Mouse (Mus musculus) G1E (cell line): ENCODE measurements around the gene Fign. TPM values are rescaled to one million over a fixed set of nuclear protein-coding genes. Genes with fewer than 3 reads are reported as not detected.

Experiments used
- ATAC-seq: 2 replicates; pipeline ENCODE4 v1.8.0; 2016; ENCODE audit warnings: mild to moderate bottlenecking; ENCODE audit not compliant: insufficient number of reproducible peaks, poor library complexity, low FRiP score, severe bottlenecking; ENCODE audit errors: extremely low read depth
- DNase-seq: peaks from one replicate; pipeline ENCODE4 v3.0.0; 2012; ENCODE audit warnings: low spot score
- H3K27me3 ChIP-seq: 2 replicates; pipeline ENCODE4 v1.6.1; 2012; ENCODE audit warnings: mild to moderate bottlenecking, low read length, inconsistent platforms; ENCODE audit not compliant: insufficient read depth
- H3K36me3 ChIP-seq: replicated peaks from 2 replicates; pipeline ENCODE3; 2012; ENCODE audit warnings: mild to moderate bottlenecking, inconsistent platforms
- H3K4me1 ChIP-seq: 2 replicates; pipeline ENCODE4 v1.6.1; 2012; ENCODE audit warnings: low read depth, low read length, inconsistent platforms, mixed read lengths; ENCODE audit not compliant: insufficient read depth
- H3K4me3 ChIP-seq: 2 replicates; pipeline ENCODE4 v1.5.1; 2012; ENCODE audit warnings: low read depth, mild to moderate bottlenecking, inconsistent platforms, low read length, moderate library complexity, mixed read lengths
- H3K9me3 ChIP-seq: replicated peaks from 2 replicates; pipeline ENCODE4 v1.6.1; 2012; ENCODE audit warnings: inconsistent platforms
- CTCF ChIP-seq: IDR thresholded peaks from 2 replicates; pipeline ENCODE4 v1.5.1; 2012; ENCODE audit warnings: low read depth, low read length, inconsistent platforms, mixed read lengths
- GATA1 ChIP-seq: IDR thresholded peaks from 2 replicates; pipeline ENCODE4 v1.6.1; 2012; ENCODE audit warnings: borderline replicate concordance, low read length, inconsistent platforms, mixed read lengths
- GATA2 ChIP-seq: IDR thresholded peaks from 2 replicates; pipeline ENCODE4 v1.6.1; 2012; ENCODE audit warnings: low read depth, low read length, inconsistent platforms, borderline replicate concordance
- POLR2AphosphoS5 ChIP-seq: IDR thresholded peaks from 2 replicates; pipeline ENCODE4 v1.6.1; 2012; ENCODE audit warnings: low read depth, low read length, inconsistent platforms; ENCODE audit not compliant: insufficient replicate concordance
- TAL1 ChIP-seq: conservative IDR thresholded peaks from 2 replicates; pipeline ENCODE4 v1.6.1; 2012; ENCODE audit warnings: low read depth, low read length, inconsistent platforms, mixed read lengths
- polyA plus RNA-seq: library from polyadenylated mRNA; stranded (reverse); fragments of >175 nt; gene quantifications from 2 replicates; pipeline ENCODE4 v1.2.3, GENCODE M21; 2012
- total RNA-seq, 2 experiments: library from RNA; stranded (forward) in 1 of 2; stranded (reverse) in 1 of 2; fragments of 200-1000 nt in 1 of 2; fragments of >200 nt in 1 of 2; fragmentation: Nextera tagmentation in 1 of 2; gene quantifications; 2 replicates each; pipeline ENCODE4 v1.2.3; 2014 to 2017

Gene Fign
- total and polyA plus RNA-seq, 3 experiments, result 0.05 to 1.9 TPM; not detected in 1

- TF ChIP-seq GATA1 (no peak), POLR2AphosphoS5 (no peak), CTCF (no peak)
- no peaks in the 10 kb centered on the region for H3K4me1 ChIP-seq
- no peak for ATAC-seq
Measured at GRCm38 (mm10) chr2:64079765-64080164, 18.1 kb downstream of the Fign start.

GRCm38 (mm10) chr2:64078551-64078950 lies 19.3 kb downstream of the Fign start:
- peaks cover 15% of the 10 kb centered on the region for H3K9me3 ChIP-seq
- DNase-seq, result no peak
- TF ChIP-seq POLR2AphosphoS5, result no peak
- no peak for TF ChIP-seq GATA1
- no peak for TF ChIP-seq TAL1
- TF ChIP-seq GATA2, result no peak
- ATAC-seq, result no peak
- no peaks in the 10 kb centered on the region for H3K4me1 ChIP-seq
- H3K36me3 ChIP-seq, result no peaks in the 10 kb centered on the region
- no peak overlapping the region for H3K4me3 ChIP-seq
- no peaks in the 10 kb centered on the region for H3K27me3 ChIP-seq

More at GRCm38 (mm10) chr2:64079765-64080164, 18.1 kb downstream of the Fign start:
- DNase-seq, result no peak
- H3K27me3 ChIP-seq, result no peaks in the 10 kb centered on the region
- H3K9me3 ChIP-seq, result peaks cover 15% of the 10 kb centered on the region
- H3K4me3 ChIP-seq, result no peak overlapping the region
- H3K36me3 ChIP-seq, result no peaks in the 10 kb centered on the region

GRCm38 (mm10) chr2:64077846-64078245 lies 20.0 kb downstream of the Fign start:
- no peak for TF ChIP-seq TAL1
- TF ChIP-seq CTCF, result no peak
- TF ChIP-seq POLR2AphosphoS5, result no peak
- TF ChIP-seq GATA2, result no peak
- TF ChIP-seq GATA1, result no peak
- no peak for DNase-seq
- no peaks in the 10 kb centered on the region for H3K4me1 ChIP-seq

GRCm38 (mm10) chr2:64075873-64076272 lies 22.0 kb downstream of the Fign start:
- DNase-seq (no peak), ATAC-seq (no peak)
- Histone ChIP-seq H3K4me1 (no peaks in the 10 kb centered on the region), H3K27me3 (no peaks in the 10 kb centered on the region), H3K9me3 (peaks cover 15% of the 10 kb centered on the region), H3K4me3 (no peak overlapping the region), H3K36me3 (no peaks in the 10 kb centered on the region)
- TF ChIP-seq POLR2AphosphoS5 (no peak), GATA1 (no peak), GATA2 (no peak), CTCF (no peak), TAL1 (no peak)

More at GRCm38 (mm10) chr2:64077846-64078245, 20.0 kb downstream of the Fign start:
- ATAC-seq, result no peak
- peaks cover 15% of the 10 kb centered on the region for H3K9me3 ChIP-seq
- H3K27me3 ChIP-seq, result no peaks in the 10 kb centered on the region
- no peak overlapping the region for H3K4me3 ChIP-seq
- H3K36me3 ChIP-seq, result no peaks in the 10 kb centered on the region

GRCm38 (mm10) chr2:64074602-64075389 lies 23.0 kb downstream of the Fign start:
- TF ChIP-seq GATA2, result no peak
- TF ChIP-seq GATA1, result no peak
- no peak for TF ChIP-seq TAL1
- no peak for TF ChIP-seq POLR2AphosphoS5
- TF ChIP-seq CTCF, result no peak
- Histone ChIP-seq H3K4me3 (no peak overlapping the region), H3K27me3 (no peaks in the 10 kb centered on the region), H3K9me3 (peaks cover 15% of the 10 kb centered on the region), H3K36me3 (no peaks in the 10 kb centered on the region), H3K4me1 (no peaks in the 10 kb centered on the region)
- no peak for DNase-seq
- ATAC-seq, result no peak

- no peak for ATAC-seq
- Histone ChIP-seq H3K27me3 (no peaks in the 10 kb centered on the region), H3K9me3 (peaks cover 10% of the 10 kb centered on the region), H3K4me3 (no peak overlapping the region), H3K36me3 (no peaks in the 10 kb centered on the region), H3K4me1 (no peaks in the 10 kb centered on the region)
- TF ChIP-seq TAL1 (no peak), GATA1 (no peak), CTCF (no peak), GATA2 (no peak), POLR2AphosphoS5 (no peak)
- no peak for DNase-seq
Measured at GRCm38 (mm10) chr2:64072158-64072557, 25.7 kb downstream of the Fign start.
